Mouse (Mus musculus) lung, postnatal 0 days (tissue): ENCODE measurements around the gene Cobl.

ENCODE experiments used
- CTCF ChIP-seq: IDR thresholded peaks from 2 replicates; pipeline ENCODE4 v1.5.1; 2016; ENCODE audit warnings: antibody characterized with exemption, mild to moderate bottlenecking
- EP300 ChIP-seq: IDR thresholded peaks from 2 replicates; pipeline ENCODE4 v1.6.1; 2016; ENCODE audit warnings: antibody characterized with exemption, mild to moderate bottlenecking, control low read depth

DNA sequence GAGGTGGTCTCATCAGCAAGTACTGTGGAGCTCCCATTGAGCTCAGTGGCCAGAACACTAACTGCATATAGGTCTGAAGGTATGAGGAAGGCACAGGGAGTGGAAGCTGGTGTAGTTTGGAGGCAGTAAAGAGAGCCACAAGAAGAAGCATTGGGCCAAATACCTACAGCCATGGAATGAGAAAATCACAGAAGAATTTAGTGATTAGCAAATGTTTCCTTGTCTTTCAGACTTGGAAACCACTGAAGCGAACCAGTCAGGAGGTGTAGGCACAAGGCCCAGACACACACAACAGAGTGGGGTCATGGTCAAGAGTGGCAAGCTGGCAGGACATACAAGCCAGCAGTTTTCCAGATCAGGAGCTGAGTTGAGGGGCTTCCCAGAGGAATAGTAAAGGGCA lies 230.6 kb downstream of the Cobl start:
- TF ChIP-seq CTCF (no peak), EP300 (no peak)
